Mouse (Mus musculus) ES-Bruce4 (cell line): ENCODE data around the gene Zswim3.

ENCODE experiments used
- CTCF ChIP-seq: IDR thresholded peaks from one replicate; pipeline ENCODE4 v1.8.1; 2011; ENCODE audit warnings: low read depth, low read length
- EP300 ChIP-seq: IDR thresholded peaks from 2 replicates; pipeline ENCODE4 v1.6.1; 2011; ENCODE audit warnings: low read depth, low read length; ENCODE audit not compliant: insufficient read depth
- POLR2A ChIP-seq: IDR thresholded peaks from one replicate; pipeline ENCODE4 v1.8.1; 2011; ENCODE audit warnings: low read length; ENCODE audit not compliant: insufficient read depth

- TF ChIP-seq EP300 (no peak), POLR2A (no peak), CTCF (no peak)
These were observed 30.3 kb downstream of the Zswim3 start for GRCm38 (mm10) chr2:164835164-164835563.
